Mouse (Mus musculus): ENCODE results near the gene Sec23a. TPM values are rescaled to one million over a fixed set of nuclear protein-coding genes. Genes with fewer than 3 reads are reported as not detected.
"Not testable (repeated sequence)": the region's sequence is repeated elsewhere in the genome, so short reads cannot be mapped to it uniquely, and the experiment has no call there.

The Sec23a gene
- polyA plus RNA-seq (2015; fragmentation: Nextera tagmentation; extraction: Ambion mirVana), result 64.0 and 65.6 TPM in 2 replicates

DNA sequence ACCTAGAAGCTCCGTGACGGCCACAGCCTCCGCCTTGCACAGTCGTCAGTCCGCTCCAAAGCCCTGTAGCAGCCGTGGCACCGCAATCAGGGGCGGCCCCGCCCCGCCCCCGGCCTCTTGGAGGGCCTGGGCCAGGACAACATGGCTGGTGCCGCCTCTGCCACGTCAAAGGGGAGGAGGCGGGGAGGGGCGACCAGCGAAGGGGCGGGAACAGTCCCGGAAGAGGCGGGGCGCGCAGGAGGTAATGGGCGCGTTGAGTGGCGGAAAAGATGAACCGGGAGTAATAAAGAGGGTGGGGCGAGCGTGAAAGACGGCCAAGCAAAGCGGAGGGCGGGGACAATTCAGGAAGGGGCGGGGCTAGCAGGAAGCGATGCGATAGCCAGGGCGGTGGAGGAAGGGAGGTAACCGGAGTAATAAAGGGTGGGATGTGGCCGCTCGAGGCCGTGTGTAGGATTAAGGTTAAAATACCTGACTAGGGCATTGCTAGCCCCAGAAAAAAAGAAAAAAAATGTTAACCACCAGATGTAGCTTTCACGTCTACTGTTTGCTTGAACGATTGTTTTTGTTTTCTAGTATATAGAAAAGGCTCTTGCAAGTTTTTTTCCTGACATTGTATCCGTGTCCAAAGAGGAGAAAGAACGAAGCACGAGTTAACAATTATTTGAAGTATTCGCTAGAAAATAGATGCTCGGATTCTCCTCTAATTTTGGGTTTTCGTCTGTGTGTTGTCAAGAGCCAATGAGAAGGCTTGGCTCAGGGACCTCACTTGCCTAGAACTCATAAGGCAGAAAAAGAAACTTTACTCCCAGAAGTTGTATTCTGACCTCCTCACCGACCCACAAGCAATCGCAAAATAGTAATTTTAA is at the start of gene Sec23a:
TSS of gene Sec23a (minus strand) at position 174 of the 866 bp plus-strand sequence.
- peak; percentile 97 for ATAC-seq (ENCODE audit: borderline replicate concordance, extremely low read depth, low FRiP score, low TSS enrichment)
- H3K4me3 ChIP-seq, result peak within 1 kb of the TSS; percentile 84

GRCm38 (mm10) chr12:59060993-59061595 is 49.3 kb upstream of the Sec23a start, which contains the start of gene Trappc6b:
Gene Trappc6b (minus strand): TSS chr12:59061472.
- peak within 1 kb of the TSS; percentile 52 for H3K4me2 ChIP-seq

More for the DNA sequence above, at the start of gene Sec23a:
- peak within 1 kb of the TSS; percentile 90 for H3K9ac ChIP-seq
- peak within 1 kb of the TSS; percentile 71 for H3K4me2 ChIP-seq
- H3K27me3 ChIP-seq, result no peaks in the 10 kb centered on the region
- H3K9me3 ChIP-seq, result no peaks in the 10 kb centered on the region
- peaks cover 1% of the 10 kb centered on the region for H3K36me3 ChIP-seq
- 0% methylated on average over 48 of the region's 48 CpGs for WGBS
- H3K27ac ChIP-seq, result peak within 1 kb of the TSS; percentile 94
- peaks cover 24% of the 10 kb centered on the region for H3K4me1 ChIP-seq

DNA sequence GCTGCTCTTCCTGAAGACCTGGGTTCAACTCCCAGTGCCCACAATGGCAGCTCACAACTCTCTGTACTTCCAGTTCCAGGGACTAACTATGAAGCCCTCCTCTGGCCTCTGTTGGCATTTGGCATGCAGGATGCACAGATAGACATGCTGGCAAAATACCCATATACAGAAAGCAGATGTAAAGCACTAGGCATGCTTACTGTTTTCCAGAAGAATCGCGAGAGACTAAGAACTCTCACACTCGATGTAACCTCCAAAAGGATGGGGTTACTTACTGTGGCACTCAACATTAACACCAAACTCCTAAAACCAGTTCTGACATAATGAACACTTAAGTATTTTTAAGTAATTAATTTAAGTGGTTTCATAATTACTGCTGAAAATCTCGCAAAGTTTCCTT is 48.5 kb upstream of the Sec23a start:
- H3K9me3 ChIP-seq, result no peaks in the 10 kb centered on the region
- no peak for ATAC-seq (ENCODE audit: borderline replicate concordance, extremely low read depth, low FRiP score, low TSS enrichment)
- H3K9ac ChIP-seq, result peak overlapping the region; percentile 79
- 44% methylated on average over 4 of the region's 4 CpGs for WGBS
- H3K4me2 ChIP-seq, result peak overlapping the region; percentile 52
- peak overlapping the region; percentile 58 for H3K4me3 ChIP-seq
- H3K27ac ChIP-seq, result peak overlapping the region; percentile 87
- no peaks in the 10 kb centered on the region for H3K27me3 ChIP-seq
- H3K36me3 ChIP-seq, result peaks cover 23% of the 10 kb centered on the region
- H3K4me1 ChIP-seq, result peaks cover 13% of the 10 kb centered on the region

More at GRCm38 (mm10) chr12:59060993-59061595, 49.3 kb upstream of the Sec23a start, which contains the start of gene Trappc6b:
- WGBS, result under 1% methylated on average over 49 of the region's 49 CpGs
- Histone ChIP-seq H3K27ac (peak within 1 kb of the TSS; percentile 87), H3K9me3 (no peaks in the 10 kb centered on the region), H3K4me3 (peak within 1 kb of the TSS; percentile 58), H3K4me1 (peaks cover 16% of the 10 kb centered on the region), H3K27me3 (no peaks in the 10 kb centered on the region), H3K36me3 (peaks cover 21% of the 10 kb centered on the region), H3K9ac (peak within 1 kb of the TSS; percentile 79)
- peak; percentile 98 for ATAC-seq (ENCODE audit: borderline replicate concordance, extremely low read depth, low FRiP score, low TSS enrichment)

DNA sequence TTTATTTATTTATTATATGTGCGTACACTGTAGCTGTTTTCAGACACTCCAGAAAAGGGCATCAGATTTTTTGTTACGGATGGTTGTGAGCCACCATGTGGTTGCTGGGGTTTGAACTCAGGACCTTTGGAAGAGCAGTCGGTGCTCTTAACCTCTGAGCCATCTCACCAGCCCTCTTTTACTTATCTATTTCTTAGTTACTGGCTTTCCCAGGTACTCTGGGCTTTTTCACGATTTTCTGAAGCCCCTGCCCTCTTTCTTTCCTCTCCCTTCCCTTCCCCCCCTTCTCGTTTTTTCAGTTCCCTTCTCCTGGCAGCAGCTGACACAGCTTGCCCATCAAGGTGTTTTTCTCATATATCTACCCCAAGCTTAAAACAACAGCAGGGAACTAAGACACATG is 46.4 kb upstream of the Sec23a start:
- H3K4me2 ChIP-seq; H3K9me3 ChIP-seq; H3K27ac ChIP-seq; H3K27me3 ChIP-seq; H3K4me3 ChIP-seq; ATAC-seq (ENCODE audit: borderline replicate concordance, extremely low read depth, low FRiP score, low TSS enrichment); H3K9ac ChIP-seq: not testable (repeated sequence)
- peaks cover 23% of the 10 kb centered on the region for H3K36me3 ChIP-seq
- peaks cover 13% of the 10 kb centered on the region for H3K4me1 ChIP-seq
- 82% methylated on average over 5 of the region's 5 CpGs for WGBS

GRCm38 (mm10) chr12:59056222-59056621 is 44.4 kb upstream of the Sec23a start:
- peaks cover 23% of the 10 kb centered on the region for H3K36me3 ChIP-seq
- WGBS, result 97% methylated on average over 11 of the region's 11 CpGs
- no peak for ATAC-seq (ENCODE audit: borderline replicate concordance, extremely low read depth, low FRiP score, low TSS enrichment)

DNA sequence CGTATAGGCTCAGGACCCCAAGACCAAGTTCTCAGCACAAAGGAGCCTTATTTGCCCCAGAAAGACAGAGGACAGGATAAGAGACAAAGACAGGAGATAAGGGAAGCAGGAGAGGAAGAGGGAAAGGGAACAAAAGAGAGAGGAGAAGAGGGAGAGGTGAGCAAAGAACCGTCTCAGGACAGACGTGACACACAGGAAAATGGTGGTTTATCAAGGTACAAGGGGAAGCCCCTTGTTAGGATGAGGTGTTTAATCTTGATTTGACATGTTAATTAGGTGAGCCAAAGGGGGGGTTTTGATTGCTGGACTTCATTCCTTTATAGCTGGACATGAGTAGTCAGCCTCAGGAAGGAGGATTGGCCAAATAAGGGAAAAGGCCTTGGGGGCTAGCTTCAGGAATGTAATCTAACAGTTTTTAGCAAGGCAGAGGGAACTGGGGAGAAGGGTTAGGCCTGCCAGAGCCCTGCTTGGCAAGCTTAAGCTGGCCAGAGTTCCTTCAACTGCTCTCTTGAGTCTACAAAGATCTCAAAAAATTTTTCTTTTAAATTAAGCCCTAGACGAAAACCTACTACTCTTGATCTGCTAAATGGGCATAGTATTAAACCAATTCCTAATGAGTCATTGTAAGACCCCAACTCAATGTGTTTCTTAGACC is 43.5 kb upstream of the Sec23a start:
- H3K4me3 ChIP-seq, result no peak overlapping the region
- H3K4me1 ChIP-seq, result peaks cover 12% of the 10 kb centered on the region
- peaks cover 23% of the 10 kb centered on the region for H3K36me3 ChIP-seq
- no peaks in the 10 kb centered on the region for H3K9me3 ChIP-seq
- WGBS, result 67% methylated on average over 4 of the region's 4 CpGs
- no peak overlapping the region for H3K27ac ChIP-seq
- no peak overlapping the region for H3K4me2 ChIP-seq
- ATAC-seq (ENCODE audit: borderline replicate concordance, extremely low read depth, low FRiP score, low TSS enrichment), result no peak
- no peaks in the 10 kb centered on the region for H3K27me3 ChIP-seq
- H3K9ac ChIP-seq, result no peak overlapping the region

More at GRCm38 (mm10) chr12:59056222-59056621, 44.4 kb upstream of the Sec23a start:
- Histone ChIP-seq H3K27me3 (no peaks in the 10 kb centered on the region), H3K27ac (no peak overlapping the region), H3K4me3 (no peak overlapping the region), H3K9me3 (no peaks in the 10 kb centered on the region), H3K9ac (no peak overlapping the region), H3K4me1 (peaks cover 13% of the 10 kb centered on the region), H3K4me2 (no peak overlapping the region)

DNA sequence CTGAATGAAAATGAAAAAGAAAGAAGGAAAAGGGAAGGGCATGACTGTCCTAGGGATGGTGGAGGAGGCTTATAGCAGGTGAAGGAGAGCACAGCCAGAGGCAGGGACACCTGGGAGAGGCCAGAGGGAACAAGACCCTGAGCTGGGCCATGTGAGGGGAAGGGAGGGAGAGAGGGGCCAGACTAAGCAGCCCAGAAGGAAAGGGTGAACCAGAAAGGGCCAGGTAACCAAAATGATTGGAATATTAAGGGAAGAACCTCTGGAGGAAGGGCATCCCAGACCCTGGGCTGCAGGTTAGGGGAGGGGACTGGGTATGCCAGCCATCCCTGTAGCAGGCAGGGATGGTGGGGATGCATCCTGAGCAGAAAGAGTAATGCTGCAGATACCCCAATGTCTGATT is 42.2 kb upstream of the Sec23a start:
- no peak for ATAC-seq (ENCODE audit: borderline replicate concordance, extremely low read depth, low FRiP score, low TSS enrichment)
- H3K9me3 ChIP-seq, result no peaks in the 10 kb centered on the region
- no peak overlapping the region for H3K4me2 ChIP-seq
- H3K36me3 ChIP-seq, result peaks cover 23% of the 10 kb centered on the region
- no peak overlapping the region for H3K9ac ChIP-seq
- H3K4me3 ChIP-seq, result no peak overlapping the region
- no peak overlapping the region for H3K27ac ChIP-seq
- H3K27me3 ChIP-seq, result no peaks in the 10 kb centered on the region
- H3K4me1 ChIP-seq, result 0 out of 2 replicates have a peak, but pooled peaks cover under 1% of the 10 kb centered on the region

DNA sequence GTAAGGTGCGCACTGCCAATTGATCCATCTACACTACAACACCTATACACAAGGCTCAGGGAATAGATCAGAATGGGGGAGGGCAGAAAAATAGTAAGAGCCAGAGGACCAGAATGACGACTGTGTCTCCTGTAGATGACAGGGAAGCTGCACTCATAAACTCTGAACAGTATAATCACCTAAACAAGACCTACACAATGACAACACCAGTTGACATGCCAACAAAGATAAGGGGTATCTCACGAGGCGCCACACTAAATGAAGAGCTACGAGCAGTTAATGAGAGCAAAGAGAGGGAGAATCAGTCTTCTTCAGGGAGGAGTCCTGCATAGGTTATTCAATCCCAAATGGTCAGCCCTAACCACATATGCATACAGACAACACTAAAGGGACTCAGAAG is 41.3 kb upstream of the Sec23a start:
- Histone ChIP-seq H3K9me3 (no peaks in the 10 kb centered on the region), H3K27ac (no peak overlapping the region), H3K27me3 (no peaks in the 10 kb centered on the region), H3K36me3 (peaks cover 22% of the 10 kb centered on the region), H3K4me2 (no peak overlapping the region), H3K4me1 (no peaks in the 10 kb centered on the region), H3K4me3 (no peak overlapping the region), H3K9ac (no peak overlapping the region)
- no peak for ATAC-seq (ENCODE audit: borderline replicate concordance, extremely low read depth, low FRiP score, low TSS enrichment)
- WGBS, result 84% methylated on average over 5 of the region's 5 CpGs

GRCm38 (mm10) chr12:59052470-59052869 is 40.7 kb upstream of the Sec23a start:
- no peak overlapping the region for H3K27ac ChIP-seq
- H3K36me3 ChIP-seq, result peaks cover 26% of the 10 kb centered on the region
- H3K27me3 ChIP-seq, result no peaks in the 10 kb centered on the region
- H3K4me3 ChIP-seq, result no peak overlapping the region
- no peak overlapping the region for H3K4me2 ChIP-seq
- 89% methylated on average over 3 of the region's 3 CpGs for WGBS
- H3K4me1 ChIP-seq, result no peaks in the 10 kb centered on the region
- ATAC-seq (ENCODE audit: borderline replicate concordance, extremely low read depth, low FRiP score, low TSS enrichment), result no peak
- no peak overlapping the region for H3K9ac ChIP-seq
- H3K9me3 ChIP-seq, result no peaks in the 10 kb centered on the region

GRCm38 (mm10) chr12:59040851-59041250 is 29.0 kb upstream of the Sec23a start:
- Histone ChIP-seq H3K27ac (peak overlapping the region; percentile 83; the same call in 1 of the 2 replicates), H3K36me3 (peaks cover 33% of the 10 kb centered on the region), H3K9me3 (no peaks in the 10 kb centered on the region), H3K4me2 (no peak overlapping the region), H3K27me3 (no peaks in the 10 kb centered on the region), H3K9ac (no peak overlapping the region), H3K4me1 (peaks cover 20% of the 10 kb centered on the region), H3K4me3 (no peak overlapping the region)
- ATAC-seq (ENCODE audit: borderline replicate concordance, extremely low read depth, low FRiP score, low TSS enrichment), result peak; percentile 29; the same call in 1 of the 2 replicates
- 14% methylated on average over 7 of the region's 7 CpGs for WGBS

GRCm38 (mm10) chr12:59039971-59040844 is 28.4 kb upstream of the Sec23a start:
- Histone ChIP-seq H3K9me3 (no peaks in the 10 kb centered on the region), H3K4me2 (peak overlapping the region; percentile 20), H3K36me3 (peaks cover 28% of the 10 kb centered on the region), H3K27ac (peak overlapping the region; percentile 83), H3K27me3 (no peaks in the 10 kb centered on the region), H3K9ac (no peak overlapping the region), H3K4me3 (no peak overlapping the region), H3K4me1 (peaks cover 20% of the 10 kb centered on the region)
- WGBS, result 7% methylated on average over 23 of the region's 23 CpGs
- peak; percentile 90 for ATAC-seq (ENCODE audit: borderline replicate concordance, extremely low read depth, low FRiP score, low TSS enrichment)

Measured in lung, embryonic 15.5 days (tissue).